Mouse (Mus musculus): Measurements from ENCODE around the gene Tnfrsf9.

DNA sequence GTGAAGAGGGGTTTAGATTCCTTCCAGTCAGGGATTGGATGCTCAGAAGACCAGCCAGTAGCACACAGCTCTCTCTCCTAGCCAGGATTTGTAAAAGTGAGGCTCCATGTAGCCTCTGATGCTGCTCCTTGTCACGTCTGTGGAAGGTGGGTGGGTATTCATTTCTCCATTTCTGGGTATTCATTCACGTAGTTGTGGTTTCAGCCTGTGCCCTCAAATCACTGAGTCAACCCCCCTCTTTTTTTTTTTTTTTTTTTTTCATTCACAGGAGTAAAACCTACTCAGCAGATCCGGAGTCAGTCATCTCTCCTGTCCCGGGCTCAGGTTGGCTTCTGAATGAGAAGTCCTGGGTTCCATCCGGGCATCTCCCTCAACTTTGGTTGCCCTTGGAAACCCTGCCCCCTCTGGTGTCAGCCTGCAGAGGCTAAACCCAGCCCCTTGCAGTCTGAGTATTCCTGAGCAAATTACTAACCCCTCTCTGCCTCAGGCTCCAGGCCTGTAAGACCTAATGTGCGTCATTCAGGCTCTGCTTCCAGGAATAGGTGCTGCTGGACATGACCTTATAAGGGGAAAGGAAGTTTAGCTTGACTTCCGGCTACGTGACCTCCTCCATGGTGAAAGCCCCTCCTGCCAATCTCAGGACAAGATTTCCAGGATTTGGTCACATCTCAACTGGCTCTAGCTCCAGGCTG, 3.1 kb downstream of the Tnfrsf9 start:
- no peak for TF ChIP-seq CTCF (IDR thresholded peaks at IDR 0.05; ENCODE audit: insufficient read depth, low read length)
- no peak for TF ChIP-seq POLR2A (IDR thresholded peaks at IDR 0.05; ENCODE audit: borderline replicate concordance, extremely low read depth, low read depth, low read length)

Data from lung, adult 2 months (tissue).